Mouse (Mus musculus) NIH3T3 (cell line): ENCODE results near the gene Hira.
"Not testable (repeated sequence)": the region's sequence is repeated elsewhere in the genome, so short reads cannot be mapped to it uniquely, and the experiment has no call there.

Experiments
- DNase-seq: peaks from one replicate; pipeline ENCODE4 v3.0.0-alpha.2; 2012; ENCODE audit warnings: low read depth

Gene Hira

DNA sequence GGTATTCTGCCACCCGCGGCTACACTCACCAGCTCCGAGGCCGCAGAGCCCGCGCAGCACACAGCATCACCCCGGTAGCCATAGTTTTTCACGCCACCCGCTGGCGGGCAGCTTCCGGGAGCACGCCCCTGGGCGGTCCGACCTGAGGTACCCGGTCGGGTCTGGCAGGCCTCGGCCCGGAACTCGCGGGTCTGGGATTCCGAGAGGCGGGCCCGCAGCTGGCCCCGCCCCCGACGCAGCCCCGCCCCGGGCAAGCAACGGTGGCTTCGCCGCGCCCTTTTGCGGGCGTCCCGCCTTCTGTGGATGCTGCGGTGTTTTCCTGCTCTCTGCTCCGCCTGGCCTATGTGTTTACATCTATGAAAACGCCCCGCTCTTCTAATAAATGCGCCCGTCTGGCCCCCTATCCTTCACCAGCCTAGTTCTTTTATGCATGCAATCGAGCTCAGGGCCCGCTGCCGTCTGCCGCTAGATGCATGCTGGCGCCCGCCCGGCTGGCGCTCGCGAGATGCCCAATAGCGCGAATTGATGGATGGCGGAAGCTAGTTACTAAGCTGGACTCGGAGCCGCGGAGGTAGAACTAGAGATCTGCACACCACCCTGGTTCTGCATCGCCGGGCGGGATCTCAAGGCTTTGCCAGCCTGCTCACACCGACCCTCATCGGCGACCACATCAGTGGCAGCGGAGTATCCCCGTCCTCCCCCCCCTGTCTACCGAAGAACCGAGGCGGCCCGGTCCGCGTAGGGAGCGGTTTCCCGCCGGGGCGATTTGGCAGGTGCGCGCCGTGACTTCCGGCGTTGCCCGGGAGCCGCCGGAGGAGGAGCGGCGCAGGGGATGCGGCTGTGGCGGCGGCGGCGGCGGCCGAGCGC lies at the start of gene Hira, which contains the start of gene Mrpl40:
Gene Hira (plus strand): TSS at position 596 of the 867 bp plus-strand sequence.
Gene Mrpl40 (minus strand): TSS at position 421 of the 867 bp plus-strand sequence.
- DNase-seq = peak; percentile 95

DNA sequence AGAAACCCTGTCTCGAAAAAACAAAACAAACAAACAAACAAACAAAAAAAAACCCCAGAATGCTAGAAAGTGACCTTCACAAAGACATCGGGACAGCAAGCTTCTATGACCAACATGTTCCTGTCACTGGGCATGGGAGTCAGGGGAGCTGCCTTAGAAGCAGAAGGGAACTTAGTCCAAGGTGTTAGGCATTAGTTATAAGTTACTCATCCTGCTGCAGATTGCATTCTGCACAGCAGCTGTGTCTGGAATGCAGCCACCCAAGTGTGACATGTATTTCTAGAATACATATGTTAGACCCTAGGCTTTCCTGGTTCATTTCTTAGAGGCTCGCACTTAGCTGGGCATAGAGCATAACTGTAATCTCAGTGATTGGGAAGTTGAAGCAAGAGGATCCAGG lies 48.2 kb upstream of the Hira start:
- no peak for DNase-seq

DNA sequence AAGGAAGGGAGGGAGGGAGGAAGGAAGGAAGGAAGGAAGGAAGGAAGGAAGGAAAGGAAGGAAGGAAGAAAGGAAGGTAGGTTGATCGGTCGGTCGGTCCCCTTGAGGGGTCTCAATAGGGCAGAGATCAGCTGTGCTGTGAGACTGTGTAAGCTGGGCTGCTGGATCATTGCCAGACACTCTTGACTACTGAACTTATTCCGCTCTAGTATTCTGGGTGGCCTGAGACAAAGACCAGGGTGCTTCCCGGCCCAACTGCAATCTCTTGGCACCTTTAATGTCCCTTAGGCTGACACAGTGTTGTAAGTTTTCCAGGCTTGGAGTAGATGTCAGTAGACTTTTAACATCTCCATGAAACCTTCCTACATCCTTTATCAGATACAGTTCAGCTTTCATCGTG lies 47.7 kb upstream of the Hira start:
- DNase-seq = no peak

DNA sequence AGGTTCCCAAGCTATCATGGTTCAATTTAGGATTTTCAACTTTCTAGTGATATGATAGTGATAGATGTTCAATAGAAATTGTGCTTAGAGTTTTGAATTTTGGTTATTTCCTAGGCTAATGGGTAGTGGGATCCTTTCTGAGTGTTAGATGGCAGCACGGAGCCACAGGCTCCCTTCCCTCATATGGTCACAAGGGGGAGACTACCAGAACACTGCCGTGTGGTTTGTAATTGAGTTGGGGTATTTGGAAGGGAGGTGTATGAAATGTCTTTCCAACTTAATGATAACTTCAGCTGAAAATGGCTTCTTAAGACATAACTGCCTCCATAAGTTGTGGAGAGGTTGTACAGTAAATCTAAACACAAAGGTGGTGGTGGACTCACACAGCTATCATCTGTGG lies 43.4 kb upstream of the Hira start:
- DNase-seq = no peak

DNA sequence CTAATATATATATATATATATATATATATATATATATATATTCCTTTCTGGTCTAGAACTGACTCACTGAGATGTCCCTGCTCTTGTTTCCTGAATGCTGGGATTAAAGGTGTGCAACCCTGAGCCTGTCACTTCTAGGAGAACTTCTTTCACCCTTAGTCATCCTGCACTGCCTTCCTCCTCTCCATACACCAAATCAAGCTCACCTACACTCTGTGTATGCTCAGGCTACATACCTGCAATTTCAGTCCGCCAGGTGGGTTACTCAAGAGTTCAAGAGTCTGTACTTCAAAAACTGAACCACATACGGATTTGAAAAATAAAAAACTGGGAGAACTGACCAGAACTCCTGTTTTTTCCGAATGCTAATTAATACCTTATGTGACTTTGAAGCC lies 40.8 kb upstream of the Hira start:
- no peak for DNase-seq

DNA sequence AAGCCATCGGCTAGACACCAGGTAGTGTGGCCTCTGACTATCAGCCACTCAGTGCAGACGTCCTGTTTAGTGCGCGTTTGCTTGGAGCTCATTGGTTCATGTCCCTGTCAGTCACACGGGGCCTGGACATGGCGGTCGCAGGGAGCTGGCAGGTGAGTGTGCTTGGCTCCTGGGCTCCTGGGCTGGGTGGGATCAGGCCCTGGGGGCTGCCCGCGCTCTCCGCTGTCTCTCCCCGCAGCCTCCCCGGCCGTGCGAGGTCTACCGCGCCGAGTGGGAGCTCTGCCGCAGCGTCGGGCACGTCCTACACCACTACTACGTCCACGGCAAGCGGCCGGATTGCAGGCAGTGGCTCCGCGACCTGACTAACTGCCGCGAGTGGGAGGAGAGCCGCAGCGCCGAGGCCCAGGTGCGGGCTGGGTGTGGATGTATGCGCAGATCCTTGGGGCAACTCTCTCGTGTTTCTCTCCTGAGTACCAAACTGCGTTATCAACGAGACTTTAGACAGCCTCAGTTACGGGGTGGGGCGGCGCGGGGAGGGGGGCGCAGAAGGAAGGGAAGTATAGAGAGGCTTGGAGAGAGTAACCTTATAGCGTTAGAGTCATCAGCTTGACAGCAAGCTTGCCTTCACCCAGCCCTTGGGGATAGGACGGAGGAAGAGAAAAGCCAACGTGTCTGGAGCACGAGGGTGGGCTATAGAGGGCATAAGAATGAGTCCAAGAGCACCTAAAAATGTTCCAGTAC lies 40.2 kb upstream of the Hira start, which contains the start of the genes 2510002D24Rik and Gm28539:
Gene 2510002D24Rik (plus strand): TSS at position 111 of the 741 bp plus-strand sequence.
Gene Gm28539 (plus strand): TSS at position 117 of the 741 bp plus-strand sequence.
- DNase-seq = peak; percentile 93

DNA sequence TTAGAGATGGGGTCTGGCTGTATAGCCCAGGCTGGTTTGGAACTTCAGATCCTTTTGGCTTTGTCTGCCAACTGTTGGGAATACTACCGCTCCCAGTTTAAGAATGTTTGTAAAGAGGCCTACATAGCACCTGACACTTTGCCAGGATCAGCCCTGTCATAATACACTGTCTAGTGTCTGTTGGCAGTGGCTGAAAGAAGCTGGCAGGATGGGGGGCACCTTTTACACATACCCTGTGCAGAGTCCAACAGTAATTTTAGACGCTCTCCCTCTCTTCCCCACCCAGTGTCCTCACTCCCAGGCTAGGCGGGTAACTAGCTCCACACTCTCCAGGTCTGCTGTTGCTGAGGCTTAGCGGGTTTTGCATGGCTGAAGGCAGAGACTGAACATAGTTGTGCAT lies 38.5 kb upstream of the Hira start:
- no peak for DNase-seq

DNA sequence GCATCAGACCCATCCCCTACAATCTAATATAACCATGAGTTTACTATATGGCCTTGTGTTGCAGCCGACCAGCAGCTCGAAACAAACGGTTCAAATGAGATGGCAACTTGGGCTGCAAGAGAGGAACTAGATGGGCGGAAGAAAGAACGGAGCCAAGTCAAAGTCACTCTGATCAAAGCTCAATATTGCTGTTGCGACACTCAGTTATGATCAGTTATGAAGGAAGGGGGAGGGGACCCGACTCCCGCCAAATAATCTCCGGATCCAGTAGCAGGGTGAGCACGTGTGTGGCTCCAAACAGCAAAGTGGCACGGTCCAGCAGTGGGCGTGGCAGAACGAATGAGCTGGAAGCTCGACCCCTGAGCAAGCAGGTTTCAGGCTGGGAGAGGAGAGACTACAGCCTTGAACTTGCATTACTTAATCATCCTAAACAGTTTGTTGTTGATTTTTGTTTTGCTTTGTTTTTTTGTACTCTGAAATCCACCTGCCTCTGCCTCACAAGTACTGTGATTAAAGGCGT lies 30.5 kb upstream of the Hira start:
- no peak for DNase-seq

DNA sequence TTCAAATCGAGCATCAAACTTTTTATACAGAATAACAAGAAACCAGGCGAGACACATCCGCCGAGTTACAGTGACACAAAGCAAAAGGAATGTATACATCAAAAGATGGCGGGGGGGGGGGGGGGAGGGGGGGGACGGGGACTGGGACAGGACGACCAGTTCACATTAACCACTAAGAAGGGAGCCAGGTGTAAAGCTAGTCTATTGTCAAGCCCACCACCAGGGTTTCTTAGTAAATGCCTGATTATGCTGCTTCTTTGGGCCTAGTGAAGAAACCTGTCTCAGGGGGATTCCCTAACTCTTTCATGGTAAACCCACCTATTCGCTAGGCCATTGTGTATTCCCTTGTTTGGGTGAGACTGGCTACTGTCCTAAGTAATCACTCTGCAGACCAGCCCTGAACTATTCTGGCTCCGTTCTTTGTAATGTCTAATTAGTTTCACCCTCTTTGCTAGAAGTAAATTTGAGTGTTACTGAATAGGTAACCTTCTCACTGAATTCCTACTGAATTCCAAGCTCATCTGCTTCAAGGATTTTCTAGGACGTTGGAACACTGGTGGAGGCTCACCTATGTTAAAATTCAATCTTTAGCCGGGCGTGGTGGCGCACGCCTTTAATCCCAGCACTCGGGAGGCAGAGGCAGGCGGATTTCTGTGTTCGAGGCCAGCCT lies 27.2 kb upstream of the Hira start:
- DNase-seq = not testable (repeated sequence)

DNA sequence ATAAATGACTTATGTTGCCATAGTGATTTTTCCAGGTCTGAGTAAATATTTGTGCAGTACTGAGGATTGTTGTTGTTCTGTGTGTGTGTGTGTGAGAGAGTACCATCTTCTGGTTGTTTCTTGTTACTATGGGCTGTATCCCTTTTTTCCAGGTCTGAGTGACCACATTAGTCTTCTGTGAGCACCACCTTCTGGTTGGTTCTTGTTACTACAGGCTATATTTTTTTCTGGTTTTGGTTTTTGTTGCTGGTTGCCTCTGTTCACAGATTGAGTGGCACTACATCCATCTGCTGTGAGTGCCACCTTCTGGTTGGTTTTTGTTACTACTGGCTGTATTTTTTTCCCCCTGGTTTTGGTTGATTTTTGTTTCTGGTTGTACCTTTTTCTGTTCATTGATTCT lies 18.3 kb upstream of the Hira start:
- peak; percentile 55 for DNase-seq

DNA sequence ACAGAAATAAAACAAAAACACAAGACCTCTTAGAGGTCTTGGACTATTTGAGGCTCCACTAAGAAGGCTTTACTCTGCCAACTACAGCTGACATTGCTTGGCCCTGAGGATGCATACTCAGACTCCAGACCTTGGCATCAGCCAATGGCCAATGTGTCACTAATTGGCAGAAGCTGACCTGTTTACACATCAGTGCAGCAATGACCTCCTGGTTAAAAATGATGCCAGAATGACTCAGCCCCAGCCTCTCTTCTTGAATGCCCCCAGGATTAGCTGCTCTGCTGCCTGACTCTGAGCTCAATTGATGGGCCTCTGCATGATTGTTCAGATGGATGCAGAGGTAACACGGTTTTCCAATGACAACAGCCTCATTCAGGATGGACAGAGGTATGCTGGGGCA lies 16.7 kb upstream of the Hira start:
- DNase-seq = peak; percentile 94

DNA sequence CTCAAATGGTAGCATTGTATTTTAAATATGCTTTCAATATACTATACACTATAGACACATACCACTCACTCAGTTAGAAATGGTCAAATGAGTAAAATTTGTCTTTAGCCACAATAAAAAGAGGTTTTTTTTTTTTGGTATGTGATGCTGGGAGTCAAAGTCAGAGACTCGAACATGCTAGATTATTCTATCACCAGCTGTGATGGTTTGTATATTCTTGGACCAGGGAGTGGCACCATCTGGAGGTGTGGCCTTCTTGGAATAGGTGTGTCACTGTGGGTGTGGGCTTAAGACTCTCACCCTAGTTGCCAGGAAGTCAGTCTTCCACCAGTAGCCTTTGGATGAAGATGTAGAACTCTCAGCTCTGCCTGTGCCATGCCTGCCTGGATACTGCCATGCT lies 6.3 kb upstream of the Hira start:
- not testable (repeated sequence) for DNase-seq

DNA sequence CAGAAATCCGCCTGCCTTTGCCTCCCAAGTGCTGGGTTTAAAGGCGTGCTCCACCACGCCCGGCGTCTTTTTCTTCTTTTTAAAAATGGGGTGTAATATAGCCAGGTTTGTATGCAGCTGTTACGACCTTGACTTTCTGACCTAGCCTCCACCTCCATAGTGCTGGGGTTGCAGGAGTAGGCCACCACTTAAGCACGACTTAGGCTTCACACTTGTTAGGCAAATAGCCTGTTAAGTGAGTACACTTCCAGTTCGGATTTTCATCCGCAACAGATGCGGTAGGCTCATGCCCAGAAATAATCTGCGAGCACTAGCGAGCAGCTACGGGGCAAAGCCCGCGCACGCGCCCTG lies 771 bp upstream of the Hira start:
- DNase-seq = no peak

DNA sequence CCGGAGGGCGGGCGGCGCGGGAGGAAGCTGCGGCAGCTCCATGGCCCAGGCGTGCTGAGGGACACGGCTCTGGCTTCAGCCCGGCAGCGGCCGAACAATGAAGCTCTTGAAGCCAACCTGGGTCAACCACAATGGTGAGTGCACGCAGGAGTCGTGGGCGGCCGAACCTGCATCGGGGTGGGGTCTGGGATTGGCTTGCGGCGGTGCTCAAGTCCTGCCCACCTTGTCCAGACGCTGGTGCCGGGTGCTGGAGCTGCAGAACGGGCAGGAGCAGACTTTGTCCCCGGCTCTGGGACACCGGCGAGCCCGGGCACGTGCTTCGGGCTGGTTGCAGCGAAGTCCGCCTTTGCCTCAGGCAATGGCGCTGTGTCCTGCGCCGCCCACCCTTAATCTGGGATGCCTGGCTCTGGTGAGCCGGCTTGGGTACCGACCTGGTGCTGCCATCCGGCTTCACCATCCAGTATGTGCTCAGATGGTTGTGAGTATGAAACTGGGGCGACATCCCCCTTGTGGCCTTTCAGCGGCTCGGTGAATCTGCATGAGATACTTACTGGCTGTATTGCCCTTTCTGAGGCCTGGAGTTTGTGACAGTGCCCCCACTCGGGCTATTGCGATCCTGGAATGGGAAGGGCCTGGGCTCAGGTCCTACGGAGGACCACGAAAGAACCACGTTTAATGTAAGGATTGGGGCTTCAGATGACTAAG lies 701 bp downstream of the Hira start:
- DNase-seq = peak; percentile 81

DNA sequence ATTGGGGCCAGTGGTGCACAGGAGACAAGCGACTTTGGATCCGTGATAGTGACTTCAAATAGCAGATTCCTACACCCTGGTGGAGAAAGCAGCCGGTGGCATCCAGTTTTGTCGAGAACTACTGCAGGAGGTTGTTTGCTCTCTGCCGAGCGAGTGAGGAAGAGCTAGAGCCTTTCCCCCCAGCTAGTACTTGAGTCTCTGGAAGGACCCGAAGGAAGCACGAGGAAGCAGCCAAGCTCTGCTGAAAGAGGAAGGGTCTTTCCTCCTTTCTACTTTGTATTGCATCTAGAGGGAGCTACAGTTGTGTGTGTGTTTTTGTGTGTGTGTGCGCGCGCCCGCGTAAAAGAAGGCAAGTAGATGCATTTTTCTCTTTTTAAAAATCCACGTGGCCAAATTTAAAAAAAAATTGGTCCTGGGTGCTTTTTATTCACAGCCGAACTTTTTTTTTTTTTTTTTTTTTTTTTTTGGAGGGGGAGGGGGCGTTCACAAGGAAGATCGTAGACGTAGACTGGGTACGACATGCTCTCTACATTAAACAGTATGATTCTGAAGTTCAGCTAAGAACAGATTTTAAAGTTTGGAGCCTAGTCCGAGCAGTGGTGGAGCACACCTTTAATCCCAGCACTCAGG lies 1.4 kb downstream of the Hira start:
- DNase-seq = no peak

DNA sequence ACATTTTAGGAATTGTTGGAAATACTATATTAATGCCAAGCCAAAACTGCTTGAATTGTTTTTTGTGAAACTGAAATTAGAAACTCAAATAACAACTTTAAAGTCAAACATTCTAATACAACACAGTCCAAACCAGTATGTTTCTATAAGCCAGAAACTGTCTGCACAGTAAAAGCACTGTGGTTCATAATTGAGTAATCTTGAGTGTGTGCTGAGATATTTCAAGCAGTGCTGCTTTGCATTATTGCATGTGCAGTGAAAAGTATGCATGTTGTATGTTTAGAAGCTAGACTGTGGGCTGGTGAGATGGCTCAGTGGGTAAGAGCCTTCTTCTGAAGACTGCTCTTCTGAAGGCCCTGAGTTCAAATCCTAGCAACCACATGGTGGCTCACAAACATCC lies 7.2 kb downstream of the Hira start:
- no peak for DNase-seq

DNA sequence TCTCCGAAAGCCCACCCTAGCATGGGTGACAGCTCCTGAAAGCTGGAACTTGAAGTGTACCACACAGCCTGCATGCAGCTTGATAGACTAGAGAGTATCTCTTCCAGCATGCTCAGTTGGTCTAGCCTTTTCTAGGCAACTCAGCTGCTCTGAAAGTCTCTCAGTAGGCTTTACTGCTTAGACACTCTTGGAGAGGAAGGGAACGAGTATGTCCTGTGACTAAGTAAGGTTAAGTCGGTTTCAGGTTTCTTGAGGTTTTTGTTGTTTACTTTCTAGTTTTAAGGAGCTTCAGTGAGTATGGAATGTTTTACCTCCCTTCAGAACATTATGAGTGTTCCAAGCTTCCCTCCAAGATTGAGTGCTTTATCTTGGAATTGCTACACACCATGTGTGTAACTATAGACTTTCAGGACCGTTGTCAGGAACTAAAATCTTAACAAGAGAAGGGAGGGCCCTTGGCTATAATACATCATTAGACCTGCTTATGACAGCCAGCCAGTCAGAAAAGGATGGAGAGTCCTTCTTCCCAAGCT lies 17.1 kb downstream of the Hira start:
- DNase-seq = peak; percentile 71

DNA sequence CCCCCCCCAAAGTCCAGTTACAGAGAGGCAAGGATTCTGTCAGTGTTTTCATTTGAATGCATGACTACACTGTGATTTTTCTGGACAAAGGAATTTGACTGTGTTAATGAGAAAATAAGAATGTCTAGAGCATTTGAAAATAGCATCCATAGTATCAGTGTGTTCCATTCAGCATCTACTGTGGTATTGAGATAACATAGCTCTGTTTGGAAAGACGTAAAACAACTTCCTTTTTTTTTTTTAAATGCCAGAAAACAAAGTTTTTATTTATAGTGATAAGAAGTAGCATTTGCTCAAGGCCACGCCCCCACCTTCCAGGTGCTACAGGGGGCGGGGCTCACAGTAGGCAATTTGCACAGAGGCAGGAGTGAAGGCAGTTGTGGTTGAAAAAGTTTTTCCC lies 18.4 kb downstream of the Hira start:
- DNase-seq = no peak

DNA sequence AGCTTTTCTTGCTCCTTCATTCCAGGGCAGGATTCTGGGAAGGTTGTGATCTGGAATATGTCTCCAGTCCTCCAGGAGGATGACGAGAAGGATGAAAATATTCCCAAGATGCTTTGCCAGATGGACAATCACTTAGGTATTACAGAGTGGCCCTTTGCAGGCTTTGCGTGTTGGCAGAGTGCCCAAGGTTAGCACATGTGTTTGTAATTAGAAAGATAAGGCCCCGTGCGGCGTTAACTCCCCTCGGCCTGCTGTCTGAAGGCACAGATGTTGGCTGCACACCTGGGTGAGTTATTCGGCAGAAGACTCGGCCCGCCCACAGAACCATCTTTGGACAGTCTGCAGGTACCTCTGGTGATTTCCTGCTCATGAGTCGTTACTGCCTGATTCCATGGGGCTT lies 19.6 kb downstream of the Hira start:
- peak; percentile 39 for DNase-seq

DNA sequence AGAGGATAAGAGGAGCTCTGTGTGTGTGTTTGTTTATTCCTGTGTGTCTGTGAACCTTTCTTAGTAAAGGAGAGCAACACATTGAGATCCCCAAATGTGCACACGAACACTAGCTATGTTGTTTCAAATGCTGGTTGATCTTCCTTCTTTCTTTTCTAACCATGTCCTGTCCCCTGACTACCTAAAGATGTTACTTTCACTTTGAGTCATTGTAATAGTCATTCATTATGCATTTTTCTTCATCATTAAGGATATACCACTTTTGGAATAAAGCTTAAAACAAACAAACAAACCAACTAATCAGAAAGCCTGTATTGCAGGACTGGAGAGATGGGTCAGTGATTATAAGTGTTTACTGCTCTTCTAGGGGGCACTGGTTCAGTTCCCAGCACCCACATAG lies 28.8 kb downstream of the Hira start:
- no peak for DNase-seq

DNA sequence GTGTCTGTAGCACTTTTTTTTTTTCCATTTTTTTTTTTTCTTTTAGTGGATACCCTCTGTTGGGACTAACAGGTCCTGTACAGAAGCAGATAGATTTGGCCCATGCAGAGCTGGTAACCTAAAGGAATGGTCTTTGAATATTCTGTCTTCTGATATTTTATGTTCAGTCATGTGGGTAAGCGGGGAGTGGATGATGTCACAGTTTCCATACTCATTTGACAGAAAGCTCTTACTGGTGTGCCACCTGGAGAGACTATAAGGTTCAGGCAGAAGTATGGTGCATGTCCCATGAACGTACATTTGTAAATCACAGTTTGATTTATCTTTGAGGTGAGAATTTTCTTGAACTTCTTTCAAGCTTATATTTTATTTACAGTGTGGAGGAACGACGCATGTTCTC lies 39.2 kb downstream of the Hira start:
- no peak for DNase-seq
